Mouse (Mus musculus): Measurements from ENCODE around the gene Krt16.

DNA sequence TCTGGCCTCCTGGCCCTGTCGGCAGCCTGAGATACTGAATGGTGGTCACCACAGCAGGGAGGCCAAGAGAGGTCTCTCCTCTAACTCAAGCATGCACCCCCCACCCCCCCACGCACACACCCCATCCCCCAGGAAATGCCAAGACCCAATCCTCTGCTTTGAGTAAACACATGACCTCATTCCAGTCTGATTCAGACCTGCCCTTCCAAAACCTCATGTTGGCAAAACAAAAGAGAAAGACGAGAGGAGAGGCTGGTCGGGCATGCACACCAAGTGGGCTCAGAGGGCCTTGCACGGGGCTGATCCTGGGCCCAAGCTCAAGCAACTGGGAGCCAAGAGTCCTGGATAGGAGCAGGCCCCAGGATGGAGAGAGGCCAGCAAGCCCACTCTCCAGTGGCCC, 41.5 kb upstream of the Krt16 start:
- no peak for TF ChIP-seq CTCF (IDR thresholded peaks at IDR 0.05; ENCODE audit: extremely low read depth, insufficient read depth, low read length)
- TF ChIP-seq POLR2A (IDR thresholded peaks at IDR 0.05; ENCODE audit: extremely low read depth, insufficient read depth, low read length): no peak
